ENCODE assay signal across 16 mouse cellular contexts in genomic region chr12:81688537-81688936, GRCm38 (mm10). TPM values are rescaled to one million over a fixed set of nuclear protein-coding genes. Genes with fewer than 3 reads are reported as not detected.
DNase-seq lines count a peak whose midpoint lies in the region; ATAC-seq lines count a peak whose summit lies in the region.
"Had no signal": no experiment of that assay in that cellular context is flagged by ENCODE, and none has a peak within 500 bp of the region (broad histone marks: within the 10 kb centered on the region; RNA-seq: fewer than 3 reads in every experiment).

No protein-coding gene starts in this region.

- H3K27me3 ChIP-seq in kidney, embryonic 14.5 days (ENCODE audit: control insufficient read depth, insufficient read depth, low read length) = no peaks in the 10 kb centered on the region
- H3K27me3 ChIP-seq in heart, embryonic 13.5 days (replicated peaks) = peaks cover 11% of the 10 kb centered on the region; the same call in 1 of the 2 replicates
- H3K27me3 ChIP-seq: neural tube, embryonic 12.5 days; Patski had no signal

- H3K4me2 ChIP-seq in kidney, embryonic 14.5 days (replicated peaks; ENCODE audit: low read depth, low read length) = no peak overlapping the region
- no peak overlapping the region for H3K4me2 ChIP-seq in heart, embryonic 13.5 days
- H3K4me2 ChIP-seq: neural tube, embryonic 12.5 days had no signal

- no peaks in the 10 kb centered on the region for H3K4me1 ChIP-seq in kidney, embryonic 14.5 days (ENCODE audit: control insufficient read depth, insufficient read depth, low read length)
- peaks cover 4% of the 10 kb centered on the region; the same call in 1 of the 2 replicates for H3K4me1 ChIP-seq in heart, embryonic 13.5 days

- no peaks in the 10 kb centered on the region for H3K9me3 ChIP-seq in kidney, embryonic 14.5 days (ENCODE audit: control insufficient read depth, low read length)
- H3K9me3 ChIP-seq in heart, embryonic 13.5 days = no peaks in the 10 kb centered on the region
- H3K9me3 ChIP-seq: midbrain, embryonic 10.5 days; neural tube, embryonic 12.5 days had no signal

- peak; percentile 20 to 25 for DNase-seq in kidney, postnatal 36 days
- peak; percentile 37 for DNase-seq in adrenal gland, postnatal 25 days
- no peak for DNase-seq in frontal cortex, postnatal 36 days (ENCODE audit: low spot score in 2 of 2)
- DNase-seq in right cerebral cortex, postnatal 25 days = no peak
- no peak for DNase-seq in left cerebral cortex, postnatal 36 days (ENCODE audit: low spot score in 2 of 2)
- DNase-seq: cerebellum, adult 11-12 months; gastrocnemius, postnatal 10 days; thymus, postnatal 36 days had no signal

- no peak for ATAC-seq in kidney, embryonic 14.5 days (ENCODE audit: low FRiP score, low TSS enrichment)
- no peak for ATAC-seq in heart, embryonic 13.5 days (ENCODE audit: extremely low read depth, insufficient number of reproducible peaks, low FRiP score, low TSS enrichment)
- peak; percentile 64 for ATAC-seq in megakaryocyte progenitor cell, adult 5-6 weeks (replicated peaks; ENCODE audit: poor library complexity)
- ATAC-seq: forebrain, embryonic 14.5 days; Patski had no signal

- H3K27ac ChIP-seq in kidney, embryonic 14.5 days (ENCODE audit: low read depth, low read length) = no peak overlapping the region
- H3K27ac ChIP-seq in heart, embryonic 13.5 days (replicated peaks) = peak overlapping the region; percentile 70
- H3K27ac ChIP-seq: liver, embryonic 14.5 days; midbrain, embryonic 10.5 days; neural tube, embryonic 12.5 days had no signal

- no peak overlapping the region for H3K9ac ChIP-seq in kidney, embryonic 14.5 days (ENCODE audit: low read depth, low read length)
- no peak overlapping the region for H3K9ac ChIP-seq in heart, embryonic 13.5 days
- H3K9ac ChIP-seq: liver, embryonic 14.5 days; neural tube, embryonic 12.5 days had no signal

- no peak overlapping the region for H3K4me3 ChIP-seq in kidney, embryonic 14.5 days (ENCODE audit: low read length)
- H3K4me3 ChIP-seq in heart, embryonic 13.5 days = no peak overlapping the region
- H3K4me3 ChIP-seq: midbrain, embryonic 10.5 days; neural tube, embryonic 12.5 days had no signal

- H3K36me3 ChIP-seq in kidney, embryonic 14.5 days (ENCODE audit: control insufficient read depth, insufficient read depth, low read length) = no peaks in the 10 kb centered on the region
- H3K36me3 ChIP-seq in heart, embryonic 13.5 days = no peaks in the 10 kb centered on the region
- H3K36me3 ChIP-seq: midbrain, embryonic 10.5 days; neural tube, embryonic 12.5 days had no signal

- intact Hi-C loops in left cerebral cortex, postnatal 36 days (cut with DNase I) = loop anchor here (5.0 kb wide), 2 partner anchors 56 to 71 kb away; partner anchors contain the start of gene Ttc9

- WGBS in kidney, embryonic 14.5 days = 90% methylated on average over 4 of the region's 4 CpGs
- 53% methylated on average over 4 of the region's 4 CpGs for WGBS in heart, embryonic 13.5 days

RNA-seq across cellular contexts. Expression of gene Ttc9, which starts 57.5 kb away (rescaled TPM):
- polyA plus RNA-seq in kidney, embryonic 14.5 days (2014; fragmentation: Nextera tagmentation; extraction: Ambion mirVana) = 0.55 and 1.2 TPM in 2 replicates
- 3.1 and 4.3 TPM in 2 replicates for total RNA-seq in adrenal gland, postnatal 25 days (2021)
- 3.9 and 5.1 TPM in 2 replicates for polyA plus RNA-seq in heart, embryonic 13.5 days (2015; fragmentation: Nextera tagmentation; extraction: Ambion mirVana)
- not detected in 2 replicates for total RNA-seq in megakaryocyte progenitor cell, adult 5-6 weeks (2015)
- not detected in 2 replicates for total RNA-seq in megakaryocyte progenitor cell, adult 5-6 weeks (2017)
- total RNA-seq in left cerebral cortex, postnatal 36 days (2021) = 10 to 100 TPM; 50.2 to 56.7 TPM

Comparison
In these comparisons a context has a peak if more than half of its experiments do, and no peak if none do; other contexts are left out.
1. DNase-seq: peak in kidney, postnatal 36 days (2 of 2) and adrenal gland, postnatal 25 days (single experiment); none in frontal cortex, postnatal 36 days (0 of 2), right cerebral cortex, postnatal 25 days (single experiment) and left cerebral cortex, postnatal 36 days (0 of 2).